8 mouse cellular contexts compared by ENCODE assay signal in genomic region chr2:119113121-119113925, GRCm38 (mm10). TPM values are rescaled to one million over a fixed set of nuclear protein-coding genes. Genes with fewer than 3 reads are reported as not detected.
DNase-seq lines count a peak whose midpoint lies in the region; ATAC-seq lines count a peak whose summit lies in the region.

No protein-coding gene starts in this region.

- H3K27me3 ChIP-seq in intestine, embryonic 16.5 days (replicated peaks; ENCODE audit: control insufficient read depth, insufficient read depth, low read length) = no peaks in the 10 kb centered on the region
- no peaks in the 10 kb centered on the region for H3K27me3 ChIP-seq in neural tube, embryonic 12.5 days (replicated peaks)

- peak overlapping the region; percentile 75 for H3K9ac ChIP-seq in intestine, embryonic 16.5 days (ENCODE audit: low read depth, low read length)
- peak overlapping the region; percentile 67 for H3K9ac ChIP-seq in neural tube, embryonic 12.5 days

- H3K4me2 ChIP-seq in intestine, embryonic 16.5 days (ENCODE audit: low read depth, low read length) = peak overlapping the region; percentile 90
- peak overlapping the region; percentile 97 for H3K4me2 ChIP-seq in neural tube, embryonic 12.5 days (replicated peaks)

- WGBS in intestine, embryonic 16.5 days = 9% methylated on average over 20 of the region's 20 CpGs
- WGBS in neural tube, embryonic 12.5 days = 16% methylated on average over 20 of the region's 20 CpGs

- H3K9me3 ChIP-seq in intestine, embryonic 16.5 days (ENCODE audit: control insufficient read depth, low read length) = no peaks in the 10 kb centered on the region
- H3K9me3 ChIP-seq in neural tube, embryonic 12.5 days = no peaks in the 10 kb centered on the region

- peaks cover 4% of the 10 kb centered on the region; the same call in 1 of the 2 replicates for H3K36me3 ChIP-seq in intestine, embryonic 16.5 days (ENCODE audit: control insufficient read depth, insufficient read depth, low read length)
- peaks cover 7% of the 10 kb centered on the region; the same call in 1 of the 2 replicates for H3K36me3 ChIP-seq in neural tube, embryonic 12.5 days

- H3K4me1 ChIP-seq in intestine, embryonic 16.5 days (ENCODE audit: control insufficient read depth, insufficient read depth, low read length) = peaks cover 9% of the 10 kb centered on the region
- peaks cover 8% of the 10 kb centered on the region for H3K4me1 ChIP-seq in neural tube, embryonic 12.5 days

- peak; percentile 24 to 26 for DNase-seq in right cerebral cortex, postnatal 10 days (ENCODE audit: low spot score in 2 of 2)
- no peak for DNase-seq in right cerebral cortex, postnatal 25 days
- peak; percentile 9 for DNase-seq in embryo, embryonic 9.5 days (ENCODE audit: extremely low spot score)
- DNase-seq in left cerebral cortex, adult 18-20 months (ENCODE audit: low spot score in 2 of 2) = no peak
- DNase-seq in urinary bladder, adult 2 months (ENCODE audit: low spot score) = no peak
- no peak for DNase-seq in yolk sac, embryonic 10.5 days (ENCODE audit: low spot score)

- peak; percentile 6; the same call in 1 of the 2 replicates for ATAC-seq in intestine, embryonic 16.5 days
- ATAC-seq in neural tube, embryonic 12.5 days (ENCODE audit: low FRiP score, low read depth) = peak; percentile 49; the same call in 1 of the 2 replicates

- H3K4me3 ChIP-seq in intestine, embryonic 16.5 days (ENCODE audit: low read length) = peak overlapping the region; percentile 82
- H3K4me3 ChIP-seq in neural tube, embryonic 12.5 days = peak overlapping the region; percentile 72

- peak overlapping the region; percentile 97 for H3K27ac ChIP-seq in intestine, embryonic 16.5 days (ENCODE audit: low read length)
- no peak overlapping the region for H3K27ac ChIP-seq in neural tube, embryonic 12.5 days

RNA-seq across cellular contexts. Expression of gene Rad51, which starts 0.7 kb away (rescaled TPM):
- 33.1 and 41.2 TPM in 2 replicates for polyA plus RNA-seq in intestine, embryonic 16.5 days (2015; fragmentation: Nextera tagmentation; extraction: Ambion mirVana)
- 31.9 and 34.0 TPM in 2 replicates for polyA plus RNA-seq in neural tube, embryonic 12.5 days (2016; fragmentation: Nextera tagmentation; extraction: Ambion mirVana)
- 1 to 10 TPM in 1 of 2 experiments, under 1 TPM in 1; 0.70 to 1.5 TPM for total RNA-seq in left cerebral cortex, adult 18-20 months (2021)
- polyA plus RNA-seq in urinary bladder, adult 2 months (2012; rRNA removed) = 1.6 and 2.5 TPM in 2 replicates

RNA-seq across cellular contexts. Expression of gene Rmdn3, which starts 43.5 kb away (rescaled TPM):
- 63.9 and 73.2 TPM in 2 replicates for polyA plus RNA-seq in intestine, embryonic 16.5 days (2015; fragmentation: Nextera tagmentation; extraction: Ambion mirVana)
- polyA plus RNA-seq in neural tube, embryonic 12.5 days (2016; fragmentation: Nextera tagmentation; extraction: Ambion mirVana) = 43.1 TPM in 2 replicates
- 10 to 100 TPM; 57.3 to 65.9 TPM for total RNA-seq in left cerebral cortex, adult 18-20 months (2021)
- polyA plus RNA-seq in urinary bladder, adult 2 months (2012; rRNA removed) = 27.0 and 27.9 TPM in 2 replicates

RNA-seq across cellular contexts. Expression of gene Gchfr, which starts 54.2 kb away (rescaled TPM):
- polyA plus RNA-seq in intestine, embryonic 16.5 days (2015; fragmentation: Nextera tagmentation; extraction: Ambion mirVana) = 41.2 and 51.9 TPM in 2 replicates
- polyA plus RNA-seq in neural tube, embryonic 12.5 days (2016; fragmentation: Nextera tagmentation; extraction: Ambion mirVana) = 3.5 TPM in 2 replicates
- total RNA-seq in left cerebral cortex, adult 18-20 months (2021) = 1 to 10 TPM in 1 of 2 experiments, under 1 TPM in 1; 0.56 to 1.0 TPM
- polyA plus RNA-seq in urinary bladder, adult 2 months (2012; rRNA removed) = 0.54 and 0.80 TPM in 2 replicates

Comparison
In these comparisons a context has a peak if more than half of its experiments do, and no peak if none do; other contexts are left out.
1. DNase-seq: peak in right cerebral cortex, postnatal 10 days (2 of 2) and embryo, embryonic 9.5 days (single experiment); none in right cerebral cortex, postnatal 25 days (single experiment), left cerebral cortex, adult 18-20 months (0 of 2), urinary bladder, adult 2 months (single experiment) and yolk sac, embryonic 10.5 days (single experiment).